Mouse (Mus musculus) C2C12 (cell line): ENCODE measurements at regions not wholly inside any gene's neighbourhood (a gene's known extent, or its start where the extent isn't known, plus 50 kb on each side); places are given as distances from the start of the nearest gene placed in this dataset.

Experiments
- CEBPB ChIP-seq: IDR thresholded peaks from one replicate; pipeline ENCODE4 v1.6.1; 2011; ENCODE audit warnings: low read depth, mild to moderate bottlenecking, control low read depth, moderate library complexity
- CTCF ChIP-seq: IDR thresholded peaks from one replicate; pipeline ENCODE4 v1.5.1; 2011; ENCODE audit not compliant: control insufficient read depth, insufficient read depth, insufficient read length
- MAX ChIP-seq: IDR thresholded peaks from one replicate; pipeline ENCODE4 v1.6.1; 2011; ENCODE audit warnings: mild to moderate bottlenecking, control low read depth
- MYOD1 ChIP-seq: IDR thresholded peaks from one replicate; pipeline ENCODE4 v1.6.1; 2011; ENCODE audit warnings: low read depth; ENCODE audit not compliant: control insufficient read depth, insufficient read length
- MYOG ChIP-seq: IDR thresholded peaks from one replicate; pipeline ENCODE4 v1.6.1; 2011; ENCODE audit not compliant: control insufficient read depth, insufficient read length; ENCODE audit errors: extremely low read depth

GRCm38 (mm10) chr4:81058809-81059208 lies 148.4 kb downstream of the Lurap1l start:
- no peak for TF ChIP-seq CTCF
- no peak for TF ChIP-seq MAX
- no peak for TF ChIP-seq CEBPB
- TF ChIP-seq MYOG, result no peak
- no peak for TF ChIP-seq MYOD1
